Mouse (Mus musculus): ENCODE measurements around the gene Prpsap1. TPM values are rescaled to one million over a fixed set of nuclear protein-coding genes. Genes with fewer than 3 reads are reported as not detected.
A peak's percentile ranks its signal among the peaks of the same experiment; 100 is the strongest.
"Not testable (repeated sequence)": the region's sequence is repeated elsewhere in the genome, so short reads cannot be mapped to it uniquely, and the experiment has no call there.

The Prpsap1 gene
- total and polyA plus RNA-seq, 3 experiments: 79.8 to 114 (median 114) TPM

DNA sequence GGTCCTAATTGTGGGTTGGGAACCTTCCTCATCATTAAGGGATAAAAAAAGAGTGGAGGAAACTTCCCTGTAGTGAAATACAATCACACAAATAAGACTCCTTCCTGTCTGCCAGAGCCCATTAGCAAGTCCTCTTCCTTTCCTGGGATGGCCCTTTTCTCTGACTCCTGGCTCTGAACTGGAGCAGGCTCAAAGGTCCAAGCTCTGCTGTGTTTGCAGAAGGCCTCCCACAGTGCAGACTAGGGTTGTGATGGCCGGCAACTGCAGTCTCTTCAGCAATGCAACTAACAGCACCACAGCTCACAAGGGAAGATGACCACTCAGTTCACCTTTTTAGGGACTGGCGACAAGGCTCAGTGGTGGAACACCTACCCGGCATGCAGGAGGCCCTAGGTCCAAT lies 23.8 kb downstream of the Prpsap1 start:
- Histone ChIP-seq H3K27me3 (replicated peaks) (no peaks in the 10 kb centered on the region), H3K9me3 (replicated peaks; ENCODE audit: low read length) (no peaks in the 10 kb centered on the region), H3K9ac (ENCODE audit: insufficient read depth, low read depth) (no peak overlapping the region), H3K79me2 (replicated peaks; ENCODE audit: control insufficient read depth, extremely low read depth, insufficient read depth, poor library complexity, severe bottlenecking) (no peaks in the 10 kb centered on the region), H3K4me3 (replicated peaks in 1 of 3; ENCODE audit: low read depth in 2 of 3, low read length in 2 of 3, poor library complexity in 1 of 3) (no peak overlapping the region), H3K4me1 (ENCODE audit: control insufficient read depth in 1 of 2, insufficient read depth in 2 of 2) (no peaks in the 10 kb centered on the region), H3K27ac (ENCODE audit: insufficient read depth, low read depth) (no peak overlapping the region), H3K4me2 (ENCODE audit: insufficient read depth, low read depth, poor library complexity, severe bottlenecking) (no peak overlapping the region), H3K36me3 (replicated peaks in 1 of 2; ENCODE audit: control insufficient read depth in 1 of 2, insufficient read depth in 1 of 2, low read length in 1 of 2) (peaks cover 51 to 58% of the 10 kb centered on the region in 2 experiments)
- TF ChIP-seq USF1 (IDR thresholded peaks at IDR 0.05; ENCODE audit: low read depth, low read length) (no peak), RCOR1 (conservative IDR thresholded peaks at IDR 0.05; ENCODE audit: low read depth, low read length) (no peak), SIN3A (IDR thresholded peaks at IDR 0.05; ENCODE audit: low read length) (no peak), POLR2A (IDR thresholded peaks at IDR 0.05; ENCODE audit: low read depth, low read length) (no peak)
- dilution Hi-C loops (cut with MboI; ENCODE audit: extremely low pct_ligation_motif_present, extremely low pct_unique_long_range_greater_than_20kb, low sequenced_read_pairs) (no loop called here), in situ Hi-C loops (cut with MboI; ENCODE audit: low pct_ligation_motif_present, low pct_unique_long_range_greater_than_20kb, low sequenced_read_pairs) (no loop called here)
- DNase-seq (ENCODE audit: extremely low read depth): no peak

DNA sequence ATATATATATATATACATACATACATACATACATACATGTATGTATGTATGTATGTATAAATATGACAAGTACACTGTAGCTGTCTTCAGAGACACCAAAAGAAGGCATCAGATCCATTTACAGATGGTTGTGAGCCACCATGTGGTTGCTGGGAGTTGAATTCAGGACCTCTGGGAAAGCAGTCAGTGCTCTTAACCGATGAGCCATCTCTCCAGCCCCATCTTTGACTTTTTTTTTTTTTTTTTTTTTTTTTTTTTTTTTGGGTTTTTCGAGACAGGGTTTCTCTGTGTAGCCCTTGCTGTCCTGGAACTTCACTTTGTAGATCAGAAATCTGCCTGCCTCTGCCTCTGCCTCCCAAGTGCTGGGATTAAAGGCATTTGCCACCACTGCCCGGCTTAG lies 25.7 kb downstream of the Prpsap1 start:
- H3K4me1 ChIP-seq (ENCODE audit: control insufficient read depth in 1 of 2, insufficient read depth in 2 of 2); dilution Hi-C loops (cut with MboI; ENCODE audit: extremely low pct_ligation_motif_present, extremely low pct_unique_long_range_greater_than_20kb, low sequenced_read_pairs); H3K27ac ChIP-seq (ENCODE audit: insufficient read depth, low read depth); DNase-seq (ENCODE audit: extremely low read depth); in situ Hi-C loops (cut with MboI; ENCODE audit: low pct_ligation_motif_present, low pct_unique_long_range_greater_than_20kb, low sequenced_read_pairs); H3K79me2 ChIP-seq (replicated peaks; ENCODE audit: control insufficient read depth, extremely low read depth, insufficient read depth, poor library complexity, severe bottlenecking); H3K4me2 ChIP-seq (ENCODE audit: insufficient read depth, low read depth, poor library complexity, severe bottlenecking); H3K9me3 ChIP-seq (replicated peaks; ENCODE audit: low read length); H3K9ac ChIP-seq (ENCODE audit: insufficient read depth, low read depth); H3K27me3 ChIP-seq (replicated peaks); H3K4me3 ChIP-seq (replicated peaks in 1 of 3; ENCODE audit: low read depth in 2 of 3, low read length in 2 of 3, poor library complexity in 1 of 3): not testable (repeated sequence)
- TF ChIP-seq ZNF384 (IDR thresholded peaks at IDR 0.05; ENCODE audit: low read depth, low read length): peak; percentile 55
- peaks cover 36 to 41% of the 10 kb centered on the region in 2 experiments for H3K36me3 ChIP-seq (replicated peaks in 1 of 2; ENCODE audit: control insufficient read depth in 1 of 2, insufficient read depth in 1 of 2, low read length in 1 of 2)

DNA sequence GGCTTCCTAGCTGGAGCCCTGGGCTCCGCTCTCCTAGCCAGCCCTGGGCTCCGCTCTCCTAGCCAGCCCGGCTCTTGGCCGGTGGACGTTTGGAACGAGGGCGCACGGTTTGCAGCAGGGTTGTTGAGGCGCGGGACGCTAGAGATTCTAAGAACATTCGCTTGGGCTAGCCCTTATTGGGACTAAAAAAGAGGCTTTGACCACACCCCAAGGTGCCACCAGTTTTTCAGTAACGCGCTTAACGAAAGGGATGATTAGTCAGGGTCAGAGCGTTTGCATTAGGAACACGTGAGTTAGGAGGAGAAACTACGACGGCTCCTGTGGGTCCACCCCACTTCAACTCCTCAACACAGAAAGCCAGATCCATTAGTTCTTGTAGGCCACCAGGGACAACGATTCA lies 27.9 kb downstream of the Prpsap1 start, which contains the start of gene Qrich2:
Qrich2 (minus strand) TSS at position 101 of the 400 bp plus-strand sequence.
- H3K79me2 ChIP-seq (replicated peaks; ENCODE audit: control insufficient read depth, extremely low read depth, insufficient read depth, poor library complexity, severe bottlenecking): no peaks in the 10 kb centered on the region
- H3K27ac ChIP-seq (ENCODE audit: insufficient read depth, low read depth): no peak within 1 kb of the TSS
- no peaks in the 10 kb centered on the region for H3K9me3 ChIP-seq (replicated peaks; ENCODE audit: low read length)
- DNase-seq (ENCODE audit: extremely low read depth): no peak
- H3K27me3 ChIP-seq (replicated peaks): no peaks in the 10 kb centered on the region
- dilution Hi-C loops (cut with MboI; ENCODE audit: extremely low pct_ligation_motif_present, extremely low pct_unique_long_range_greater_than_20kb, low sequenced_read_pairs): no loop called here
- peaks cover 15 to 19% of the 10 kb centered on the region in 2 experiments for H3K36me3 ChIP-seq (replicated peaks in 1 of 2; ENCODE audit: control insufficient read depth in 1 of 2, insufficient read depth in 1 of 2, low read length in 1 of 2)
- no peak within 1 kb of the TSS for H3K9ac ChIP-seq (ENCODE audit: insufficient read depth, low read depth)
- no peak for TF ChIP-seq SMC3 (IDR thresholded peaks at IDR 0.05; ENCODE audit: low read depth, low read length)
- TF ChIP-seq PAX5 (IDR thresholded peaks at IDR 0.05; ENCODE audit: low read length): no peak
- no peak for TF ChIP-seq HCFC1 (IDR thresholded peaks at IDR 0.05; ENCODE audit: low read depth, low read length)
- no peak for TF ChIP-seq KAT2A (IDR thresholded peaks at IDR 0.05; ENCODE audit: insufficient replicate concordance, low read length)
- TF ChIP-seq ZNF384 (IDR thresholded peaks at IDR 0.05; ENCODE audit: low read depth, low read length): no peak
- no peak for TF ChIP-seq JUN (IDR thresholded peaks at IDR 0.05; ENCODE audit: insufficient read depth, low read depth, low read length)
- TF ChIP-seq EP300 (IDR thresholded peaks at IDR 0.05; ENCODE audit: low read length): no peak
- TF ChIP-seq MXI1 (IDR thresholded peaks at IDR 0.05; ENCODE audit: low read depth, low read length): no peak
- TF ChIP-seq ZMIZ1 (IDR thresholded peaks at IDR 0.05; ENCODE audit: low read depth, low read length): no peak
- no peak for TF ChIP-seq ZC3H11A (IDR thresholded peaks at IDR 0.05; ENCODE audit: low read depth, low read length)
- no peak within 1 kb of the TSS for H3K4me3 ChIP-seq (replicated peaks in 1 of 3; ENCODE audit: low read depth in 2 of 3, low read length in 2 of 3, poor library complexity in 1 of 3)
- in situ Hi-C loops (cut with MboI; ENCODE audit: low pct_ligation_motif_present, low pct_unique_long_range_greater_than_20kb, low sequenced_read_pairs): no loop called here
- H3K4me1 ChIP-seq (ENCODE audit: control insufficient read depth in 1 of 2, insufficient read depth in 2 of 2): peaks cover 4 to 7% of the 10 kb centered on the region in 2 experiments; a peak in 3 of 4 replicates
- H3K4me2 ChIP-seq (ENCODE audit: insufficient read depth, low read depth, poor library complexity, severe bottlenecking): no peak within 1 kb of the TSS

Data from CH12.LX (cell line).